Mouse (Mus musculus) hindbrain, embryonic 13.5 days (tissue): ENCODE measurements around the gene Dnpep. TPM values are rescaled to one million over a fixed set of nuclear protein-coding genes. Genes with fewer than 3 reads are reported as not detected.

ENCODE experiments used
- ATAC-seq: fragments of 200-750 bp; cut with Nextera tagmentation; 2 replicates; pipeline ENCODE4 v1.8.0; 2017; ENCODE audit warnings: moderate TSS enrichment; ENCODE audit not compliant: low FRiP score
- H3K27ac ChIP-seq: fragments of 300-500 bp; sonication (generic); 2 replicates; pipeline ENCODE4 v1.5.1; 2015; ENCODE audit warnings: inconsistent platforms, mild to moderate bottlenecking, moderate library complexity
- H3K27me3 ChIP-seq: fragments of 300-500 bp; sonication (generic); 2 replicates; pipeline ENCODE4 v1.6.1; 2015; ENCODE audit warnings: mild to moderate bottlenecking, inconsistent platforms
- H3K36me3 ChIP-seq: fragments of 300-500 bp; sonication (generic); 2 replicates; pipeline ENCODE4 v1.6.1; 2015; ENCODE audit warnings: mild to moderate bottlenecking, inconsistent platforms
- H3K4me1 ChIP-seq: fragments of 300-500 bp; sonication (generic); replicated peaks from 2 replicates; pipeline ENCODE4 v1.6.1; 2015; ENCODE audit warnings: inconsistent platforms
- H3K4me2 ChIP-seq: fragments of 300-500 bp; sonication (generic); 2 replicates; pipeline ENCODE4 v1.6.1; 2015; ENCODE audit warnings: inconsistent platforms, mild to moderate bottlenecking, moderate library complexity
- H3K4me3 ChIP-seq: fragments of 300-500 bp; sonication (generic); 2 replicates; pipeline ENCODE4 v1.5.1; 2015; ENCODE audit warnings: mild to moderate bottlenecking, inconsistent platforms
- H3K9ac ChIP-seq: fragments of 300-500 bp; sonication (generic); 2 replicates; pipeline ENCODE4 v1.6.1; 2015; ENCODE audit warnings: mild to moderate bottlenecking, inconsistent platforms
- H3K9me3 ChIP-seq: fragments of 300-500 bp; sonication (generic); 2 replicates; pipeline ENCODE4 v1.6.1; 2016; ENCODE audit warnings: inconsistent platforms
- WGBS: fragments of 180-500 bp; shearing (Covaris S2); methylation state at CpG from one replicate; pipeline ENCODE4 v1.1.7; 2015; 5-methylcytosine and 5-hydroxymethylcytosine counted together
- polyA plus RNA-seq: library from polyadenylated mRNA; unstranded; fragments of >200 nt; fragmentation: Nextera tagmentation; extraction: Ambion mirVana; gene quantifications from 2 replicates; pipeline ENCODE4 v1.2.1, GENCODE M21; 2015

Dnpep gene
- polyA plus RNA-seq, 1 experiment from 2014 or later: 161 TPM

GRCm38 (mm10) chr1:75318301-75318700, 511 bp upstream of the Dnpep start:
- Histone ChIP-seq H3K4me1 (peaks cover 10% of the 10 kb centered on the region), H3K9ac (0 out of 2 replicates have a peak overlapping the region, but pooled peaks have one; percentile 21), H3K9me3 (no peaks in the 10 kb centered on the region), H3K4me3 (peak overlapping the region; percentile 71), H3K27ac (peak overlapping the region; percentile 35), H3K4me2 (peak overlapping the region; percentile 34), H3K27me3 (no peaks in the 10 kb centered on the region), H3K36me3 (peaks cover 23% of the 10 kb centered on the region)
- 74% methylated on average over 3 of the region's 3 CpGs for WGBS
- no peak for ATAC-seq

GRCm38 (mm10) chr1:75316861-75317240, 939 bp downstream of the Dnpep start:
- ATAC-seq: peak; percentile 48
- H3K36me3 ChIP-seq: peaks cover 38% of the 10 kb centered on the region
- H3K9ac ChIP-seq: peak overlapping the region; percentile 82
- no peaks in the 10 kb centered on the region for H3K27me3 ChIP-seq
- peaks cover 10% of the 10 kb centered on the region for H3K4me1 ChIP-seq
- under 1% methylated on average over 20 of the region's 20 CpGs for WGBS
- H3K4me2 ChIP-seq: peak overlapping the region; percentile 77
- no peaks in the 10 kb centered on the region for H3K9me3 ChIP-seq
- H3K4me3 ChIP-seq: peak overlapping the region; percentile 71
- peak overlapping the region; percentile 93 for H3K27ac ChIP-seq

GRCm38 (mm10) chr1:75315456-75316365, 2.1 kb downstream of the Dnpep start:
- Histone ChIP-seq H3K4me1 (peaks cover 10% of the 10 kb centered on the region), H3K27me3 (no peaks in the 10 kb centered on the region), H3K4me3 (peak overlapping the region; percentile 71), H3K27ac (peak overlapping the region; percentile 93; the same call in 1 of the 2 replicates), H3K9me3 (no peaks in the 10 kb centered on the region), H3K9ac (peak overlapping the region; percentile 82), H3K4me2 (peak overlapping the region; percentile 77), H3K36me3 (peaks cover 49% of the 10 kb centered on the region)
- no peak for ATAC-seq
- 87% methylated on average over 29 of the region's 29 CpGs for WGBS

GRCm38 (mm10) chr1:75315011-75315410, 2.8 kb downstream of the Dnpep start:
- Histone ChIP-seq H3K27ac (no peak overlapping the region), H3K27me3 (no peaks in the 10 kb centered on the region), H3K9me3 (no peaks in the 10 kb centered on the region), H3K4me1 (peaks cover 10% of the 10 kb centered on the region), H3K4me2 (no peak overlapping the region), H3K36me3 (peaks cover 56% of the 10 kb centered on the region), H3K4me3 (no peak overlapping the region), H3K9ac (no peak overlapping the region)
- 89% methylated on average over 6 of the region's 6 CpGs for whole genome bisulfite sequencing
- no peak for ATAC-seq

GRCm38 (mm10) chr1:75311694-75312093, 6.1 kb downstream of the Dnpep start:
- no peaks in the 10 kb centered on the region for H3K27me3 ChIP-seq
- H3K27ac ChIP-seq: no peak overlapping the region
- H3K4me1 ChIP-seq: peaks cover 10% of the 10 kb centered on the region
- H3K4me2 ChIP-seq: no peak overlapping the region
- H3K9me3 ChIP-seq: no peaks in the 10 kb centered on the region
- ATAC-seq: no peak
- WGBS: 95% methylated on average over 6 of the region's 6 CpGs
- peaks cover 89% of the 10 kb centered on the region for H3K36me3 ChIP-seq
- no peak overlapping the region for H3K9ac ChIP-seq
- H3K4me3 ChIP-seq: no peak overlapping the region

- Histone ChIP-seq H3K27me3 (no peaks in the 10 kb centered on the region), H3K9ac (no peak overlapping the region), H3K9me3 (no peaks in the 10 kb centered on the region), H3K4me1 (no peaks in the 10 kb centered on the region), H3K36me3 (peaks cover 30% of the 10 kb centered on the region), H3K4me3 (no peak overlapping the region), H3K27ac (no peak overlapping the region), H3K4me2 (no peak overlapping the region)
- ATAC-seq: no peak
- 86% methylated on average over 2 of the region's 2 CpGs for WGBS
These were observed 13.1 kb downstream of the Dnpep start for GRCm38 (mm10) chr1:75304662-75305061.

GRCm38 (mm10) chr1:75294294-75294693, 23.5 kb downstream of the Dnpep start:
- no peak overlapping the region for H3K27ac ChIP-seq
- no peak overlapping the region for H3K4me3 ChIP-seq
- 82% methylated on average over 5 of the region's 5 CpGs for whole genome bisulfite sequencing
- H3K36me3 ChIP-seq: no peaks in the 10 kb centered on the region
- no peak overlapping the region for H3K4me2 ChIP-seq
- H3K9me3 ChIP-seq: no peaks in the 10 kb centered on the region
- no peak for ATAC-seq
- peaks cover 20% of the 10 kb centered on the region for H3K4me1 ChIP-seq
- H3K27me3 ChIP-seq: no peaks in the 10 kb centered on the region
- H3K9ac ChIP-seq: no peak overlapping the region

GRCm38 (mm10) chr1:75293331-75293701, 24.5 kb downstream of the Dnpep start:
- no peaks in the 10 kb centered on the region for H3K36me3 ChIP-seq
- H3K9ac ChIP-seq: peak overlapping the region; percentile 39; the same call in 1 of the 2 replicates
- H3K27me3 ChIP-seq: no peaks in the 10 kb centered on the region
- H3K4me2 ChIP-seq: no peak overlapping the region
- 0 out of 2 replicates have a peak overlapping the region, but pooled peaks have one; percentile 12 for H3K27ac ChIP-seq
- H3K4me1 ChIP-seq: peaks cover 30% of the 10 kb centered on the region
- no peaks in the 10 kb centered on the region for H3K9me3 ChIP-seq
- 82% methylated on average over 5 of the region's 5 CpGs for WGBS
- no peak overlapping the region for H3K4me3 ChIP-seq
- ATAC-seq: no peak

GRCm38 (mm10) chr1:75292476-75293330, 25.1 kb downstream of the Dnpep start:
- Histone ChIP-seq H3K36me3 (no peaks in the 10 kb centered on the region), H3K27ac (0 out of 2 replicates have a peak overlapping the region, but pooled peaks have one; percentile 12), H3K4me3 (no peak overlapping the region), H3K27me3 (no peaks in the 10 kb centered on the region), H3K4me2 (no peak overlapping the region), H3K9ac (peak overlapping the region; percentile 51; the same call in 1 of the 2 replicates), H3K9me3 (no peaks in the 10 kb centered on the region), H3K4me1 (peaks cover 36% of the 10 kb centered on the region)
- ATAC-seq: no peak
- 56% methylated on average over 12 of the region's 12 CpGs for WGBS

GRCm38 (mm10) chr1:75291321-75291720, 26.5 kb downstream of the Dnpep start:
- WGBS: 86% methylated on average over 8 of the region's 8 CpGs
- Histone ChIP-seq H3K4me2 (no peak overlapping the region), H3K9me3 (no peaks in the 10 kb centered on the region), H3K36me3 (no peaks in the 10 kb centered on the region), H3K27ac (no peak overlapping the region), H3K4me3 (no peak overlapping the region), H3K4me1 (peaks cover 36% of the 10 kb centered on the region), H3K9ac (peak overlapping the region; percentile 19; the same call in 1 of the 2 replicates), H3K27me3 (no peaks in the 10 kb centered on the region)
- ATAC-seq: no peak

- no peak overlapping the region for H3K4me2 ChIP-seq
- H3K9me3 ChIP-seq: no peaks in the 10 kb centered on the region
- peak overlapping the region; percentile 19; the same call in 1 of the 2 replicates for H3K9ac ChIP-seq
- H3K27ac ChIP-seq: peak overlapping the region; percentile 94
- no peaks in the 10 kb centered on the region for H3K36me3 ChIP-seq
- H3K4me1 ChIP-seq: peaks cover 36% of the 10 kb centered on the region
- no peak overlapping the region for H3K4me3 ChIP-seq
- H3K27me3 ChIP-seq: no peaks in the 10 kb centered on the region
- peak; percentile 15; the same call in 1 of the 2 replicates for ATAC-seq
These were observed 27.2 kb downstream of the Dnpep start for GRCm38 (mm10) chr1:75290582-75290981.

GRCm38 (mm10) chr1:75289888-75290431, 27.8 kb downstream of the Dnpep start:
- no peaks in the 10 kb centered on the region for H3K36me3 ChIP-seq
- no peak overlapping the region for H3K4me3 ChIP-seq
- 25% methylated on average over 8 of the region's 8 CpGs for WGBS
- peak overlapping the region; percentile 94 for H3K27ac ChIP-seq
- H3K4me1 ChIP-seq: peaks cover 36% of the 10 kb centered on the region
- no peaks in the 10 kb centered on the region for H3K9me3 ChIP-seq
- H3K4me2 ChIP-seq: peak overlapping the region; percentile 27; the same call in 1 of the 2 replicates
- 0 out of 2 replicates have a peak overlapping the region, but pooled peaks have one; percentile 15 for H3K9ac ChIP-seq
- no peaks in the 10 kb centered on the region for H3K27me3 ChIP-seq
- peak; percentile 29; the same call in 1 of the 2 replicates for ATAC-seq
